Mouse (Mus musculus) embryonic fibroblast, embryonic 13.5 days (primary cell): Measurements from ENCODE around the gene Gm9789. TPM values are rescaled to one million over a fixed set of nuclear protein-coding genes. Genes with fewer than 3 reads are reported as not detected.
"Not testable (repeated sequence)": the region's sequence is repeated elsewhere in the genome, so short reads cannot be mapped to it uniquely, and the experiment has no call there.

Experiments used
- H3K27ac ChIP-seq: 2 replicates; pipeline ENCODE4 v1.5.1; 2012; ENCODE audit warnings: low read length, control low read depth, inconsistent platforms; ENCODE audit not compliant: insufficient read depth
- H3K4me1 ChIP-seq: 2 replicates; pipeline ENCODE4 v1.6.1; 2011; ENCODE audit warnings: low read length; ENCODE audit not compliant: control insufficient read depth, insufficient read depth
- H3K4me3 ChIP-seq: 2 replicates; pipeline ENCODE4 v1.5.1; 2011; ENCODE audit warnings: mild to moderate bottlenecking, control low read depth, low read length; ENCODE audit not compliant: insufficient read depth
- CTCF ChIP-seq: IDR thresholded peaks from 2 replicates; pipeline ENCODE4 v1.5.1; 2011; ENCODE audit warnings: mild to moderate bottlenecking, control low read depth, low read length, moderate library complexity, borderline replicate concordance; ENCODE audit not compliant: insufficient read depth
- POLR2A ChIP-seq: IDR thresholded peaks from 2 replicates; pipeline ENCODE4 v1.6.1; 2011; ENCODE audit warnings: low read depth, mild to moderate bottlenecking, control low read depth, low read length, moderate library complexity
- polyA plus RNA-seq: library from polyadenylated mRNA; stranded (reverse); fragments of >200 nt; gene quantifications from 2 replicates; pipeline ENCODE4 v1.2.4, GENCODE M21; 2011; ENCODE audit warnings: low read depth; ENCODE audit not compliant: missing spikeins, insufficient read length

The Gm9789 gene
- not detected in 2 replicates for polyA plus RNA-seq

GRCm38 (mm10) chr16:89157652-89158051, at the start of gene Gm9789:
Gene Gm9789, plus strand, starts transcription at chr16:89157952.
- Histone ChIP-seq H3K4me3 (no peak within 1 kb of the TSS), H3K27ac (no peak within 1 kb of the TSS), H3K4me1 (no peaks in the 10 kb centered on the region)
- TF ChIP-seq CTCF (no peak), POLR2A (no peak)

GRCm38 (mm10) chr16:89140551-89140950, 17.2 kb upstream of the Gm9789 start, which contains the start of gene Gm6358:
Gene Gm6358, plus strand, starts transcription at chr16:89140851.
- Histone ChIP-seq H3K27ac (no peak within 1 kb of the TSS), H3K4me3 (no peak within 1 kb of the TSS), H3K4me1 (no peaks in the 10 kb centered on the region)
- no peak for TF ChIP-seq POLR2A
- no peak for TF ChIP-seq CTCF

- no peaks in the 10 kb centered on the region for H3K4me1 ChIP-seq
- no peak within 1 kb of the TSS for H3K27ac ChIP-seq
- no peak for TF ChIP-seq CTCF
- no peak for TF ChIP-seq POLR2A
- H3K4me3 ChIP-seq = no peak within 1 kb of the TSS
Observed at GRCm38 (mm10) chr16:89150786-89151185, 7.0 kb upstream of the Gm9789 start, which contains the start of gene Gm10061. Gene Gm10061, plus strand, starts transcription at chr16:89151086.

GRCm38 (mm10) chr16:89169190-89169589, 11.4 kb downstream of the Gm9789 start, which contains the start of gene Gm7735:
Gene Gm7735, plus strand, starts transcription at chr16:89169490.
- not testable (repeated sequence) for H3K4me3 ChIP-seq, H3K4me1 ChIP-seq, H3K27ac ChIP-seq

- H3K27ac ChIP-seq = no peak within 1 kb of the TSS
- no peaks in the 10 kb centered on the region for H3K4me1 ChIP-seq
- no peak for TF ChIP-seq CTCF
- TF ChIP-seq POLR2A = no peak
- no peak within 1 kb of the TSS for H3K4me3 ChIP-seq
Observed at GRCm38 (mm10) chr16:89174435-89174834, 16.7 kb downstream of the Gm9789 start, which contains the start of gene 1110057P08Rik. Gene 1110057P08Rik, plus strand, starts transcription at chr16:89174735.

GRCm38 (mm10) chr16:89188621-89189020, 30.9 kb downstream of the Gm9789 start:
- H3K27ac ChIP-seq = no peak overlapping the region
- no peak overlapping the region for H3K4me3 ChIP-seq
- TF ChIP-seq CTCF (no peak), POLR2A (no peak)
- H3K4me1 ChIP-seq = no peaks in the 10 kb centered on the region

GRCm38 (mm10) chr16:89205561-89205960, 47.8 kb downstream of the Gm9789 start, which contains the start of gene Krtap20-2:
Gene Krtap20-2, plus strand, starts transcription at chr16:89205861.
- TF ChIP-seq POLR2A (no peak), CTCF (no peak)
- Histone ChIP-seq H3K4me3 (no peak within 1 kb of the TSS), H3K4me1 (no peaks in the 10 kb centered on the region), H3K27ac (no peak within 1 kb of the TSS)

Other genes starting within 250 kb of the Gm9789 start
- not detected in 2 replicates for gene Krtap19-9b, start 225.7 kb upstream of the Gm9789 start, polyA plus RNA-seq
- gene Krtap16-3, start 195.1 kb upstream of the Gm9789 start, polyA plus RNA-seq = not detected in 2 replicates
- not detected in 2 replicates for gene Krtap22-2, start 147.2 kb upstream of the Gm9789 start, polyA plus RNA-seq
- gene Gm10229, start 142.7 kb upstream of the Gm9789 start, polyA plus RNA-seq = not detected in 2 replicates
- gene Krtap6-1, start 126.3 kb upstream of the Gm9789 start, polyA plus RNA-seq = not detected in 2 replicates
- gene Gm10228, start 116.5 kb upstream of the Gm9789 start, polyA plus RNA-seq = not detected in 2 replicates
- gene Krtap6-5, start 110.1 kb upstream of the Gm9789 start, polyA plus RNA-seq = not detected in 2 replicates
- gene 1110025L11Rik, start 94.0 kb upstream of the Gm9789 start, polyA plus RNA-seq = not detected in 2 replicates
- not detected in 2 replicates for gene Krtap6-3, start 73.9 kb upstream of the Gm9789 start, polyA plus RNA-seq
- not detected in 2 replicates for gene Gm6358, start 17.1 kb upstream of the Gm9789 start, polyA plus RNA-seq
- not detected in 2 replicates for gene Gm10061, start 6.9 kb upstream of the Gm9789 start, polyA plus RNA-seq
- gene Gm7735, start 11.5 kb downstream of the Gm9789 start, polyA plus RNA-seq = not detected in 2 replicates
- not detected in 2 replicates for gene 1110057P08Rik, start 16.8 kb downstream of the Gm9789 start, polyA plus RNA-seq
- gene Krtap20-2, start 47.9 kb downstream of the Gm9789 start, polyA plus RNA-seq = not detected in 2 replicates
- not detected in 2 replicates for gene Krtap21-1, start 245.9 kb downstream of the Gm9789 start, polyA plus RNA-seq